Mouse (Mus musculus): Measurements from ENCODE around the gene Has3.
A peak's percentile ranks its signal among the peaks of the same experiment; 100 is the strongest.
"Not testable (repeated sequence)": the region's sequence is repeated elsewhere in the genome, so short reads cannot be mapped to it uniquely, and the experiment has no call there.

The Has3 gene

GRCm38 (mm10) chr8:106887336-106888189 lies 17.5 kb downstream of the Has3 start:
- DNase-seq (ENCODE audit: low spot score), result peak; percentile 76

DNA sequence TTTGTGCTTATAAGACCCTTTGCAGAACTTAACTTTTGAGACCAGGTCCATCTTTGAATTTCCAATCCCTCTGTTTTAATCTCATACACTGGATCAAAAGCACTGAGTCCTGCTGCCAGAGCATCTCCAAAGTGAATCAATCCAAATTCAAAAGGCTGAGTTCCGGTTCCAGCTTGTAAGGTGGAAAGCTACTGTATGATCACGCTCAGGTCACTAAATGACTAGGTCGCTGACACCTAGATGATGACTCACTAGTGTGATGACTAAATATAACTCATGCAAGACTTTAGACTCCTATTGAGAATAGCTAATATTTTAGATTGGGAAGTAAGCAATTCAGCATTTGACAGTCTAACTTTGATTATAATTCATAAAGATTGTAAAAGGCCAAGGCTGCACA lies 18.8 kb downstream of the Has3 start:
- no peak for DNase-seq (ENCODE audit: low spot score)

DNA sequence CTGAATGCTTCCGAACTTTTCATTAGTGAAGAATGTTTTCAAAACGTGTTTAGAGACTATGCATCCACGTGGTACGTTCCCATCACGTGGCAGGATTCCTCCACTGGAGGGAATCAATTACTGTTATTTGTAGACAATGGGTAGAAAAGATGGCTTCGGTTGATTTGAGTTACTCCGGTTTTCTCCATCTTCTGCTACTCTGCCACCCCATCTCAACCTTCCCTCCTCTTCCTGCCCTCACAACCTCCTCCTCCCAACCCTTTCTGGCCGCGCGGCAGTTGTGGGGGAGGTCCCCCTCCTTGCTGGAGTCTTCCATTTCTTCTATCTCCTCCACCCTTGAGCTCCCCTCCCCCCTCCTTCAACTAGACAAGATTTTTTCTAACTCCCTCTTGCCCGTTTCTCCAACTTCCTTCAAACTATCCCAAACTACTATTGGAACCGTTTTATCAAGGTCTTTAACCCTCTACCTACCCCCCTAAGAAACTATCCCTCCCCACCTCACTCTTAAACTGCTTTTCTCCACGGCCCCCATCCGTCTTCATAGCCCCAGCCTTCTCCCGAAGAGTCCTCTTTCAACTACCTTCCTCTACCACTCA lies 22.3 kb downstream of the Has3 start:
- DNase-seq (ENCODE audit: low spot score), result no peak

DNA sequence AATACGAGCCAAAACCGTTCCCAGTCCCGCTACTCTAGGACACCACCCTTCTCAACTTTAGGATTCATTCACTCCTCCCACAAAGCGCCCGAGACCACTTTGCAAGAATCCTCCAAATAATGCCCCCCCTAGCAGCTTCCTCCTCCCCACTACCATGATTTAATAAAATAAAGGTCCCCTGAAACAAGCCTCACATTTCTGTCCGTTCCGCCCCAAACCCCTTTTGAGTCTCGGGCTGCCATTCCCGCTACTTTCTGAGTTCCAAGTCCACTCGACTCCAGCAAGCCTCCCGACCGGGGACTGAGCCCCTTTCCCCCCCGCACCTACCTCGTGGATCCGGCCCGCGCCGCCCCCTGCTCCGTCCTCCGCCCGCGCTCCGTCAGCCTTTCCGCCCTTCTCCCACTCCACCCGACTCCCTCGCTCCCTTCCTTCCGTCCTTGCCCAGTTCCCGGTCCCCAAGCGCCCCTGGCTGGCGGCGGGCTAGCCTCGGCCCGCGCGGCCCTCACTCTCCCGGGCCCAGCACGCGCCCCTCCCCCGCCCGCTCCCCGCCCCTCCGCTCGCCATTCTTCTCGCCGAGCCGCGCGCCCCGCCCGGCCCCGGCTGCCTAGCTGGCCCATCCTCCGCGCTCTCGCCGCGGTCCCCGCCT lies 22.9 kb downstream of the Has3 start:
- no peak for DNase-seq (ENCODE audit: low spot score)

DNA sequence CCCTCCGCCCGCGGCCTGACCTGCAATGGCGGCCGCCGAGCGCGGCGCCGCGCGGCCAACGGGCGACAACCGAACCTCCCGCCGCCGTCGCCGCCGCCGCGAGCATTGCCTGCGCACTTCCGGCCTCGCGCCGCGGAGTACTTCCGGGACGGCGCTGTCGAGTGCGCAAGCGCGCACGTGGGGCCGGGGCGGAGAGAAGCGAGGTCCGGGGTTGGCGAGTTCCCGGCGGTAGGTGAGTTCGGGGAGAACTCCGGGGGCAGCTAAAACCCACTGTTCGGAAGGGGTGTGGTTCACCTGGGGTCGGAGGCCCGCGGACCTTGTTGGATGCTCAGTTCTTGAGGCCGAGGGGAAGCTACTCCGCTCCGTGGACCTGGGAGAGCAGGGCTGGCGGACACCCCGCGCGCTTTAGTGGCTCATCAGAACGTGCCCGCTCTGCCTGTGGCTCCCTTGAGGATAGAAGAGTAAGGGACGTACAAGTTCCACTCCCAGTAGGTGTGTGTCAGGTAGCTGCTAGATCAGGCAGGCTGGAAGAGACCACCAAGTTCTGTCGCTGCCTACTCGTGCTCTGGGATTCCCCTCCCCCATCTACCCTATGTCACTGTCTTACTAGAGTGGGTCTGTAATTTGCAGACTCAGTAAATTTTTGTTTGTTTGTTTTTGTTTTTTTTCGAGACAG lies 23.6 kb downstream of the Has3 start, which contains the start of gene Utp4:
TSS of gene Utp4 (plus strand) at position 156 of the 676 bp plus-strand sequence.
- peak; percentile 81 for DNase-seq (ENCODE audit: low spot score)

- DNase-seq (ENCODE audit: low spot score), result no peak
These were observed 29.4 kb downstream of the Has3 start for GRCm38 (mm10) chr8:106899473-106899872.

DNA sequence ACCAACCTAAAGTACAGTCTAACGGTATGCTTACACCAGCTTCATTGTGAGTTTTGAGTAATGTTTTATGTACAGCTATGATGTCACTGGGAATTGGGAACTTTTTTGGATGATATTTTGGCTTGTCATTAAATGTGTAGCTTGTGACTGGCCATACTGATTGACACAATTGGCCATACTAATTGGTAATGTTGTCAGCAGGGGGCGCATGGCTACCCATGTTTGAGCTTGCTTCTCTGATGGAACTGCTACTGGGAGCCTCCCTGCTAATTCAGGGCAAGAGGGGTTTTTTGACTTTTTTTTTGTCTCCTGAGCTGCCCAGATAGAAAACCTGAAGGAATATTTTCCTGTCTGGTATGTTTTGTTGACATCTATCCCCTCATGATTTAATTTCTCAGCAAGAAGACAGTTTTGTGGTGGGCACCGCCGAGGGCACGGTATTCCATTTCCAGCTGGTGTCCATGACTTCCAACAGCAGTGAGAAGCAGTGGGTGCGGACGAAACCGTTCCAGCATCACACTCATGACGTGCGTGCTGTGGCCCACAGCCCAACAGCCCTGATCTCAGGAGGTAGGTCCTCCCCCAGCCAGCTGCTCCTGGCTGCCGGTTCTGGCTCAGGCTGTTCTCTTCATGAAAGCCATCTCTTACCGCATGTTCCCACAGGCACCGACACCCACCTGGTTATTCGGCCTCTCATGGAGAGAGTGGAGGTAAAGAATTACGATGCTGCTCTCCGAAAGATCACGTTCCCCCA lies 35.9 kb downstream of the Has3 start:
- peak; percentile 83 for DNase-seq (ENCODE audit: low spot score)

DNA sequence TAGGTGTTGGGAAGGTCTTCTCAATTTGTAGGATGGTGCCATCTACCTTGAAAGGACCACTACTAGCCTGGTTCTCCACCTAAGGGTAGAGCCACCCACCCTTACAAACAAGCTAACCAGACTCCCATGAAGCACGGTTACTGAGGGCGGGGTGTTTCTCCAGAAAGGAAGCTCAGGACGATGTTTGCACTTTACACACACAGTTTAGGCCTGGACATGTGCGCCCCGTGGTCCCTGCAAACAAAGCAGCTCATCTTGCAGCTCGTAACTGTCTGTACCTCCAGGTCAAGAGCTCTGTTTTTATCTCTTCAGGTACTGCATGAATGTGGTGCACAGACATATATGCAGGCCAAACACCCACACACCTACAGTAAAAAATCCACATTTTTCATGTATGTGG lies 36.6 kb downstream of the Has3 start:
- no peak for DNase-seq (ENCODE audit: low spot score)

- DNase-seq (ENCODE audit: low spot score), result no peak
These were observed 37.4 kb downstream of the Has3 start for GRCm38 (mm10) chr8:106907450-106907849.

DNA sequence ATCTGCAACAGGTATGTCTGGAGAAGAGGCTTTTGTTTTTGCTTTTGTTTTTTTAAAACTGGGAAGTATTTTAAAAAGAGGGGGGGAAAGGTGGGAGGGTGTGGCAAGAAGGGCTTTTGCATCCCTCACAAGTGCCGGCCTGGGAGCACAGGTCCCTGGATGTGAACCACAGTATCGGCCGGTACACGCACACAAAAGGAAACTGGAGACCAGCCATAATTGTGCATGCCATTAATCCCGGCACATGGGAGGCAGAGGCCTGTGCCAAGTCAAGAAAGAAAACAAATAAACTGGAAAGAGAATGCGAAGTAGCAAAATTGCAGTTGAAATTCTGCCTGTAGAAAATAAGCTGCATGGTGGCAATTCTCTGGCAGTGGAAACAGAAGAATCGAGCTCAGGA lies 38.2 kb downstream of the Has3 start:
- no peak for DNase-seq (ENCODE audit: low spot score)

- DNase-seq (ENCODE audit: low spot score), result no peak
These were observed 43.6 kb downstream of the Has3 start for GRCm38 (mm10) chr8:106913631-106914030.

DNA sequence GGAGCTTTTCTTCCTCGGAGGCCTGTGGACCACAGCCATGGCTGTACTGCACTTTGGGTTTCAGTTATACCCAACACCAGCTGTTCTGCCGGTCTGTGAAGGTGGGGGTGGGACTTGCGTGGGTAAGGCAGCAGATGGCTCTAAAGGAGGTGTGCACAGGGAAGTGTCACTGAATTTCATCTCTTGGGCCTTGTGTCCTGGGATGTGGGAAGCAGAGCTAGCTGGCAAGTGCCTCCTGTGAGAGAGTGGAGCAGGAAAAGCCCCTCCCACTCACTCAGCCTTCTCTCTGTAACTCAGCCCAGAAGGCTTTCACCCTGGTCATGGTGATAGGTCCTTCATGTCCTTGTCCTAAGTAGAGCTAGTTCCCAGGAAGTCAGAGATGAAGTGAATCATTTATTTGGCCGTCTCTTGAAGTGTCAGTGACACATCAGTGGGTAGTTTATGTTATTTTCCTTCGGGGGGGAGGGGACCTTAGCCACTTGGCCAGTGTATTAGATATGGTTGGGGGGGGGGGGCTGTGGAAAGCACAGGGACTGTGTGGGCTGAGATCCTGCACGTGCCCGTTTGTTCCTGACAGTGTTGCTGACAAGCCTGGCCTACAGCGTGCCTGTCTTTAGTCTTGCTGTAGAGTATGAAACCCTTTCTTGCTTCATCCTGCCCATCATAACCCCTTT lies 49.8 kb downstream of the Has3 start:
- peak; percentile 62 for DNase-seq (ENCODE audit: low spot score)

GRCm38 (mm10) chr8:106920395-106920741 lies 50.3 kb downstream of the Has3 start:
- no peak for DNase-seq (ENCODE audit: low spot score)

DNA sequence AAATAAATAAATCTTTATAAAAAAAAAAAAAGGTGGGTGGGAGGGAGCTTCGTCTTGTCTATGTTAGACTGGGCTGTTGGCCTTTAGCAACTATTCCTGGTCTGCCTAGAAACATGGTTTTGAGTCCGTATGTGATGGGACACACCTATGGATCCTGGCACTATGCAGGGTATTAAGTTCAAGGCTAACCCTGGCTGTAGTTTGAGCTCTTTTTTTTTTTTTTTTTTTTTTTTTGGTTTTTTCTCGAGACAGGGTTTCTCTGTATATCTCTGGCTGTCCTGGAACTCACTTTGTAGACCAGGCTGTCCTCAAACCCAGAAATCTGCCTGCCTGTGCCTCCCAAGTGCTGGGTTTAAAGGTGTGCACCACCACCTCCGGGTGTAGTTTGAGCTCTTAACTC lies 54.0 kb downstream of the Has3 start:
- DNase-seq (ENCODE audit: low spot score), result no peak

DNA sequence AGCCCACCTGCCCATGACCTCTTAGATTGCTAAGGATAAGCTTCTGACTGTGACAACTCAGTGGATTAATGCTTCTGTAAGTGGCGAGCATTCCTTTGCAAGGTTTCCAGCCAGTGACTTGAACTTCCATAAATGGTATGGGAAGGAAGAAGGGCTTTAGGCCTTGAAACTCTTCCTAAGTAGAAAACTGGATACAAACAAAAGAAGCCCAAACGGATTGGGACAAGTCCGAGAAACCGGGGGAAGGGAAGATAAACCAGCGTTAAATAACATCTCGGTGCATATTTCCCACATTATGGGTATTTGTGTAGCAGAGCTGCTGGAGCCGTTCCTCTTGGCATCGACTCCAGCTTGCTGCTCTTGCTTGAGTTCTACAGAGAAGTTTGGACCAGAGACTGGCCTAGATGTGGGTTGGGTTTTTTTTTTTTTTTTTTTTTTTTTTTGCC lies 54.9 kb downstream of the Has3 start:
- DNase-seq (ENCODE audit: low spot score), result peak; percentile 38

GRCm38 (mm10) chr8:106925446-106925845 lies 55.4 kb downstream of the Has3 start:
- no peak for DNase-seq (ENCODE audit: low spot score)

- DNase-seq (ENCODE audit: low spot score), result no peak
These were observed 57.2 kb downstream of the Has3 start for GRCm38 (mm10) chr8:106927247-106927646.

DNA sequence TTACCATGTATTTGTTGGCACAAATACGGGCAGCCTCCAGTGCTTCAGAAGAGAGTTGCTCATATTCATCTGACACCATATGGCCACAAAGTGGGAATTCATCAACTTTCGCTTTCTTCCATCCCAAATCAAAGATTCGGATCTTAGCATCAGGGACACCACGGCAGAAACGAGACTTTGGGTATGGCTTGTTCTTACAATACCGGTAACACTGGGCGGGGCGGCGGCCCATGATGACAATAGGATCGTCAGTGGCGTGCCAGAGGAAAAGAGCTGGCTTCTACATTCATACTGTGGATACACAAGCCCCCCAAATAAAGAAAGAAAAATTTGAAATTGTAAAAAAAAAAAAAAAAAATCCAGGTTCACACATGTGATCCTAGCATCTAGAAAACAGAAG lies 58.1 kb downstream of the Has3 start:
- DNase-seq (ENCODE audit: low spot score), result not testable (repeated sequence)

DNA sequence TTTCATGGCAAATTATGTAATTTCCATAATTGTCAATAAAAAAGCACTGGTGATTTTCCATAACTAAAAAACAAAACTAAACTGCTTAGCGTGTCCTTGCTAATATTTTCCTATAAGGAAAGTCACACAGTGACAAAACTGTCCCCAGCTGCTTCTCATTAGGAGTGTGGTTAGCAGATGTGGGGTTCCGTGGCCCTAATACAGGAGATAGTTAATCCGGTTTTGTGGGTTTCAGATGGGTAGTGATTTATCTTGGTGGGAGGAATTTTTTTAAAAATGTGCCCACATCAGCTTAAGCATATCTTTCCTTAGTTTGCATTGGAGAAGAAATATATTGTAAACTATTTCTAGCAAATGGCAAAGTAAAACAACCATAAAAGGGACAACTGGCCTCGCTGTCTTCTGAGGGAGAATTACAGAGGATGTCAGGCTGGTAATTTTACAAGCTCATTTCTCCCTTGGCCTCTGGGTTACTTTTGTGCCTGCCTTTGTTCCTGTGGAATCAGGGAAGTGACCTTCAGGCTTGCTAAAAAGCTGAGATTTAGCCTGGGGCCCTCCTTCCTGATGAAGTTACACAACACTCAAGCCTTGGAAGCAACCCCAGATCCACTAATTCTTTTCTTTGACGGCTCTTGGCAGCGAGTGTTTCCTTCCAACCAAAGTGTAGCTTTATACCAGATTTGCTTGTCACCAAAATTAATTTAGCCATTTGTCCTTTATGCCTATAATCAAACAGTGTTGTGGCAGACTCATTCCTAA lies 59.3 kb downstream of the Has3 start:
- no peak for DNase-seq (ENCODE audit: low spot score)

- no peak for DNase-seq (ENCODE audit: low spot score)
These were observed 59.9 kb downstream of the Has3 start for GRCm38 (mm10) chr8:106929921-106930320.

Measured in layer of hippocampus, adult 11-12 months (tissue).